ENCODE assay signal across 8 mouse cellular contexts in the genomic region with DNA sequence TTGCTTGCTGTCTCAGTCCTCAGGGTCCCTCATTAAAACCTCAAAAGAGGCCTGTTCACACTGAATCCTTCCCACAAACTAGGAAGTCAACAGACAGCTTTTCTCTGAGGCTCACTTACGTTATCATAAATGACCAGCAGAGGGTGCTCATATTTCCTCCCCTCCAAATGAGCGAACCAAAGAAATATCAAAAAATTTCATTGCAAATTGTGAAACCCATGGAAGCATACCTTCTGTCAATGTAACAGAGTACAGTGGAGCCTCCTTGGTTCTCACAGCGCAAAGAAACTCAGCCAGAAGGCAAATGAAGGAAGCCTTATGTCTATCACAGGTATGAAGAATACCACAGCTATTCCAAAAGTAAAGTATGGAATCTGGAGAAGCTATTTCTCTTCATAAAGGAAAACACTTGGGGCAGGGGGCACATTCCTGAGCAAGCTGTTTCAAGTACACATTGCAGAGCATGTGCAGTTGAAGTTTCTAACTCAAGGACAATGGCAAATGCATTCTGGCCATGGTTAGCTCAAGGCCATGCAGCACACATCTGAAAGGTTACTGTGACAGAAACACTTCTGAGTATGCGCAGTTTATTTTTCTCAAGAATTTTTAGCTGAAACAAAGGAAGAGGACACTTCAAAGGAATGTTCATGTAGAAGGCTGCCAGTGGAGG.
DNase-seq lines count a peak whose midpoint lies in the region.

No protein-coding gene starts in this region.

- DNase-seq in adrenal gland, postnatal 14 days: peak; percentile 63
- DNase-seq in adrenal gland, adult 18-20 months (ENCODE audit: low spot score in 2 of 2): no peak
- peak; percentile 34 to 35 for DNase-seq in left cerebral cortex, adult 18-20 months (ENCODE audit: low spot score in 2 of 2)
- DNase-seq in left cerebral cortex, adult 8-10 months (ENCODE audit: low spot score in 2 of 2): no peak
- DNase-seq in brain, adult 2 months (ENCODE audit: low read depth, low spot score): peak; percentile 64
- peak; percentile 25 to 46 for DNase-seq in layer of hippocampus, adult 8-10 months (ENCODE audit: low spot score in 2 of 2)
- no peak for DNase-seq in thymus, postnatal 14 days
- DNase-seq in natural killer cell, adult 2 months (ENCODE audit: low spot score in 2 of 2): no peak

Comparison
In these comparisons a context has a peak if more than half of its experiments do, and no peak if none do; other contexts are left out.
1. DNase-seq: peak in adrenal gland, postnatal 14 days (single experiment), left cerebral cortex, adult 18-20 months (2 of 2), brain, adult 2 months (single experiment) and layer of hippocampus, adult 8-10 months (2 of 2); none in adrenal gland, adult 18-20 months (0 of 2), left cerebral cortex, adult 8-10 months (0 of 2), thymus, postnatal 14 days (single experiment) and natural killer cell, adult 2 months (0 of 2).